Mouse (Mus musculus) bone marrow macrophage, adult 2 months (primary cell): ENCODE measurements around the gene Tipin.

ENCODE experiments used
- CTCF ChIP-seq: IDR thresholded peaks from 2 replicates; pipeline ENCODE4 v1.5.1; 2012; ENCODE audit warnings: low read depth, mild to moderate bottlenecking, low read length, moderate library complexity
- POLR2A ChIP-seq: IDR thresholded peaks from 2 replicates; pipeline ENCODE4 v1.6.1; 2012; ENCODE audit warnings: mild to moderate bottlenecking, low read depth, low read length, borderline replicate concordance

GRCm38 (mm10) chr9:64242381-64242831 is 39.0 kb upstream of the Tipin start:
- TF ChIP-seq CTCF (no peak), POLR2A (no peak)
